Mouse (Mus musculus) lung, adult 2 months (tissue): ENCODE results near the gene Glis2.

Experiments
- CTCF ChIP-seq: fragments of 200-500 bp; IDR thresholded peaks from 2 replicates; pipeline ENCODE4 v1.5.1; 2011; ENCODE audit warnings: mild to moderate bottlenecking, low read length, control low read depth; ENCODE audit not compliant: insufficient read depth
- POLR2A ChIP-seq: fragments of 200-500 bp; IDR thresholded peaks from 2 replicates; pipeline ENCODE4 v1.6.1; 2011; ENCODE audit warnings: low read depth, mild to moderate bottlenecking, control low read depth, low read length, borderline replicate concordance; ENCODE audit errors: extremely low read depth

GRCm38 (mm10) chr16:4627105-4627504 lies 32.6 kb downstream of the Glis2 start:
- no peak for TF ChIP-seq CTCF
- TF ChIP-seq POLR2A = no peak
